Mouse (Mus musculus) cerebellum, adult 2 months (tissue): ENCODE measurements around the gene Pex5. TPM values are rescaled to one million over a fixed set of nuclear protein-coding genes. Genes with fewer than 3 reads are reported as not detected.
"Not testable (repeated sequence)": the region's sequence is repeated elsewhere in the genome, so short reads cannot be mapped to it uniquely, and the experiment has no call there.

Source experiments
- DNase-seq, 2 experiments: peaks; one replicate each; pipeline ENCODE4 v3.0.0; 2021
- H3K27ac ChIP-seq: fragments of 200-500 bp; 2 replicates; pipeline ENCODE4 v1.5.1; 2012; ENCODE audit warnings: low read length, control low read depth, inconsistent platforms; ENCODE audit not compliant: insufficient read depth
- H3K27me3 ChIP-seq: fragments of 200-500 bp; 2 replicates; pipeline ENCODE4 v1.6.1; 2012; ENCODE audit warnings: inconsistent platforms, mild to moderate bottlenecking, low read length, moderate library complexity; ENCODE audit not compliant: control insufficient read depth, insufficient read depth
- H3K4me1 ChIP-seq: fragments of 200-500 bp; 2 replicates; pipeline ENCODE4 v1.6.1; 2011; ENCODE audit warnings: low read length; ENCODE audit not compliant: control insufficient read depth, insufficient read depth
- H3K4me3 ChIP-seq: fragments of 200-500 bp; replicated peaks from 2 replicates; pipeline ENCODE3; 2011; ENCODE audit warnings: mild to moderate bottlenecking, low read depth, low read length, control low read depth; ENCODE audit not compliant: insufficient read depth
- CTCF ChIP-seq: fragments of 200-500 bp; IDR thresholded peaks from 2 replicates; pipeline ENCODE4 v1.5.1; 2011; ENCODE audit warnings: low read depth, mild to moderate bottlenecking, control low read depth, low read length, moderate library complexity, borderline replicate concordance; ENCODE audit not compliant: insufficient read depth
- POLR2A ChIP-seq: fragments of 200-500 bp; IDR thresholded peaks from 2 replicates; pipeline ENCODE4 v1.6.1; 2011; ENCODE audit warnings: low read length, control low read depth, borderline replicate concordance; ENCODE audit not compliant: insufficient read depth
- WGBS: fragments of 180-500 bp; shearing (Covaris S2); methylation state at CpG from one replicate; pipeline ENCODE4 v1.1.7; 2018; 5-methylcytosine and 5-hydroxymethylcytosine counted together
- polyA plus RNA-seq: library from polyadenylated mRNA; depleted of rRNA; stranded (reverse); fragments of >200 nt; gene quantifications from 2 replicates; pipeline ENCODE4 v1.2.3, GENCODE M21; 2012

Pex5 gene
- polyA plus RNA-seq, 1 experiment: 57.1 TPM

DNA sequence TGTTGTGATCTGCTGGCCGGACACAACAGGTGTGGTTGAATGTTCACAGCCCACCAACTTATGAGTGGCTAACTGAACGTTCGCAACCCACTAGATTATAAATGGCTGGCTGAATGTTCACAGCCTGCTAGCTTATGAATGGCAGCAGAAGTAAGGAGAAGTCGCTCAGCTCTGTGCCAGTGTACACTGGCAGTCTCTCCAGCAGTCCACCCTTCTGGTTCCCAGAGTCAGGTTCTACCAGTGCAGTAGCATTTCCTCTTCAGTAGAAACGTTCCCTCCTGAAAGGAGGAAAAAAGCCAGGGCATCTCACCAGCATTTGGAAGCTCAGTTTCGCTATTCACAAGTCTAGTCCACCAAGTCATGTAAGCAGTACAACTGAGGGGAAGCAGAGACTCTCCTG, 10.7 kb upstream of the Pex5 start:
- no peak for TF ChIP-seq CTCF
- no peak for TF ChIP-seq POLR2A
- WGBS: 78% methylated on average over 6 of the region's 6 CpGs

DNA sequence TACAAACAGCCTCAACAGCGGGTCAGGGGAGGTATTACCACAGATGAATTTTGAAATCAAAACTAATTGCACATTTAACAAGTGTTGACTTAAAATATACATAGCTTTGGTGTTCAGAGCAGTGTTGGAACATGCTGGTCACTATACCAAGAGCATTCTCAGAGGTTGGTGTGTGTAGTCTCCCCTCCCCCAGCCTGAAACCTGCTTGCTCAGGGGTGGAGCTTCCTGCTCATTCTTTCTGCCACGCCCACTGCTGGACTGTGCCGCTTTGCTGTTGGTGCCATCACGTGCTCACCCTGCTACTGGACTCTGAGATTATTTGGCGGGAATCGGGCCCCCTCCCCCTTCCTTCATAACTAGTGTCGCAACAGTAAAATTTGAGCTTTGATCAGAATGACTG, 10.2 kb upstream of the Pex5 start:
- H3K27me3 ChIP-seq, DNase-seq, H3K27ac ChIP-seq, H3K4me1 ChIP-seq, H3K4me3 ChIP-seq: not testable (repeated sequence)
- 74% methylated on average over 7 of the region's 7 CpGs for WGBS

More for the DNA sequence above, 10.7 kb upstream of the Pex5 start:
- H3K27me3 ChIP-seq: no peaks in the 10 kb centered on the region
- DNase-seq: no peak
- H3K4me1 ChIP-seq: peaks cover 3% of the 10 kb centered on the region
- H3K4me3 ChIP-seq: no peak overlapping the region
- H3K27ac ChIP-seq: no peak overlapping the region

DNA sequence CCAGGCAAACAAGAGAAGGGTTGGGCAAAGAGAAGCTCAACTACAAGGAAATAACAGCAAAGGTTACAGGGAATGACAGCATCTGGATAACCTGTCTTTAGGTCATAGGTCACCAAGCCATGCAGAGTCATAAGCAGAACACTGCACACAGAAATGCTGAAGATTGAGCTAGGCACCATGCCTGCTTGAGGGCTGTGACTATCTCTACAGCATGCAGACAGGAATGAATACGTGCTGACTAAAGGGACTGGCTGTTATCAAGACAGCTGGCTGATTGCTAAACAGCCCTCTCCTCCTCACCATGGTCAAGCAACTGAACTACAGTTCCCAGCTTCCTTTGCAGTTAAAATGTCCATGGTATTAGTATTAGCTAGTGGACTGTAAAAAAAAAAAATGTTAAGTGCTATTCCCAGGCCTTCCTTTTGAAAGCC, 9.2 kb upstream of the Pex5 start:
- H3K4me1 ChIP-seq: peaks cover 3% of the 10 kb centered on the region
- DNase-seq: no peak
- H3K27ac ChIP-seq: no peak overlapping the region
- no peak overlapping the region for H3K4me3 ChIP-seq
- no peak for TF ChIP-seq CTCF
- WGBS: 73% methylated on average over 1 of the region's 1 CpGs
- no peaks in the 10 kb centered on the region for H3K27me3 ChIP-seq

DNA sequence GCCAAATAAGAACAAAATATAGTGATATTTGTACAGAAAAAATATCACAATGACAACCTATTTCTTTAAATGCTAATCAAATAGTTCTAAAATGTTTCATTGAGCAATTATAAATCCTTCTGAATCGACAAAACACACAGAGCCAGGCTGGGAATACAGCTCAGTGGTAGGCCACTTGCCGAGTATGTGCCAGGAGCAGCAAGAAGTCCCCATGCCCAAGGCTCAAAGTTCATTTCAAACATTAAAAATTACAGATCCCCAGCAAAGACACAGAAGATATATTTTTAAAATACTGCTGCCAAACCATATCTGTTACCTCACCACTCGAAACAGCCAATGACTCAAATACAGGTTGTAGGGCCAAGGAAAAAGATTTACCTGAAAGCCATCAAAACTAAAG, 3.8 kb upstream of the Pex5 start:
- 92% methylated on average over 3 of the region's 3 CpGs for WGBS
- Histone ChIP-seq H3K27me3 (no peaks in the 10 kb centered on the region), H3K27ac (no peak overlapping the region), H3K4me1 (peaks cover 3% of the 10 kb centered on the region; the same call in 1 of the 2 replicates), H3K4me3 (no peak overlapping the region)
- DNase-seq: no peak
- TF ChIP-seq POLR2A (no peak), CTCF (no peak)

DNA sequence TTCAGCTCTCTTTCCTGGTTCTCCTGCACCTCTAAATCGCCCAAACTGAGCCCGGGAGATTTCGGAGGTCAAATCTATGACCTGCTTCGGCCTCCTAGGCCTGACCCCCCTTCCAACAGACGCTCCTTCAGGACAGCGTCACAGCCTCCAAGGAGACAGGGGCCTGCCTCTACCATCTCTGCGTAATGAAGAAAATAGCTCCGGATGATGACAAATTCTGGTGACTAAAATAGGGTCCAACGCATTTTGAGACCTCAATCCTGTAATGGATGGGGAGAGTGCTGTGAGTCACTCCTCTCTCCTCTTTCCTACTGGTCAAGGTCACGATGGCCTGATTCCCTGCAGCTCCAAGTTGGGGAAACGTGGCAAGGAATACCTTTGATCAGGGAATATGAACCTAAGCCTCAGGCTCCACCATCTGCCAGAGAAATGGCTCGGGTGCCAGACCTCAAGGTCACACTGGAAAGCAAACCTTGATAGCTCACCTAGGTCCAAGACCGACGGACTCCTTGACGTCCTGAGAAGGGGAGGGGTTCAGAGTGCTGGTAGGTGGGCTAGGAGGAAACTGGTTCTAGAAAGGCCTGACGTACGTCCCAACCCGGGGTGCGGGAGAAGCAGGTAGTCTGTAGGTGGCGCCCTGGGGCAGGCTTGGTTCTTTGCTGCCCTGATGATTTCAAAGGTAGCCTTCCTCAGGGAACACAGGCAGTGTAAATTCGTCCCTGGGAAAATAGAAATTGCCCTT, 651 bp upstream of the Pex5 start:
- Histone ChIP-seq H3K27ac (peak overlapping the region; percentile 82), H3K4me3 (peak overlapping the region; percentile 69), H3K27me3 (no peaks in the 10 kb centered on the region), H3K4me1 (peaks cover 3% of the 10 kb centered on the region; the same call in 1 of the 2 replicates)
- peak; percentile 91 to 94 for DNase-seq
- under 1% methylated on average over 21 of the region's 21 CpGs for WGBS
- TF ChIP-seq CTCF: peak; percentile 82
- no peak for TF ChIP-seq POLR2A

DNA sequence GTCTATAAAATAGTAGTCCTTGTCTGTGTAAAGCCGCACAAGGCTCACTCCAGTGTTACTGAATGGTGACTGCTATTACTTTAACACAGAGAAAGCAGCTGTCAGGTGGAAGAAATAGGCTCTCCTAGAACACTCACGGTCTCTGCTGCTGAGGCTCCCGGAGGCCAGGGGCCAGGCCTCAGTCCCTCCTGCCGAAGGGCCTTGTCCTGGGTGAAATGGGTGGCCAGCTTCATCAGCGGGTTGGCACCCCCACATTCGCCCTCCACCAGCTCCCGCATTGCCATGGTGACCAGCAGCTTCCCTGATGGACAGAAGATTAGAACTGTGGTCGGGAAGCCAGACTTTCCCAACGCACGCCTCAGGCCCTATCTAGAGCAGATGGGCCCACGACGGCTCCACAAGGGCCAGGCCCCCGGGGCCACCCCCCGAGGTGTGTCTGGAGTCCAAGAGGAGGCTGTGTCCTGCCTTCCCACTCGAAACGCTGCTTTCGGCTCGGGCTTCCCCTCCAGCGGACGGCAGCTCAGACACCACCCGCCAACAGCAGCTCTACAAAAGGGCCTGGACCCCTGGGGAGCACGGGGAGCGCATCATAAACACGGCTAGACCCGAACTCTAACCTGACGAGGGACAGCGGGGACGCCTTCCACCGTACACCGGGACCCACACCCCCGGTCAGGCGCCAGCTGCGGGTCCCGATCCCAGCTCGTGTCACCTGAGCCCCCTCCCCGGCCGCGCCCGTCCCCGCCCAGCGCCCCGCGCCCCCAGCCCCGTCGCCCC, 529 bp downstream of the Pex5 start:
- Histone ChIP-seq H3K27ac (peak overlapping the region; percentile 20; the same call in 1 of the 2 replicates), H3K4me3 (peak overlapping the region; percentile 69), H3K4me1 (peaks cover 3% of the 10 kb centered on the region; the same call in 1 of the 2 replicates), H3K27me3 (no peaks in the 10 kb centered on the region)
- under 1% methylated on average over 45 of the region's 45 CpGs for WGBS
- TF ChIP-seq CTCF: no peak
- no peak for TF ChIP-seq POLR2A
- DNase-seq: peak; percentile 65 to 66

DNA sequence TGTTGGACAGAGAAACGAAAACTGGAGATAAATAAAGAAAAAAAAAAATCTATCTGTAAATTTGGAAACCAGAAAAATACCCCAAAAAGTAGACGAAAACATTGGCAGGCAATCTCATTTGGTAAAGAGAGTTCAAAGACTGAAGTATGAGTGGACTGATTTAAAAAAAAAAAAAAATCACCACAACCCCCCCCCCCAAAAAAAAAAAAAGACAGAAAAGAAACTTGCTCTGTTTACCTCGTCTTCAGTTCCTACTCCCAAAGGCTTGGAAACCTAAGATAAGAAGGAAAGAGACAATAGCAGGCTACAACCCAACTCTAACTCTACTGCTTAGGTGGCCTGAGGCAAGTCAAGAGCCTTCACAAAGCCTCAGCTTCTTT, 1.1 kb downstream of the Pex5 start:
- H3K4me1 ChIP-seq: peaks cover 3% of the 10 kb centered on the region; the same call in 1 of the 2 replicates
- no peak for DNase-seq
- TF ChIP-seq CTCF (no peak), POLR2A (no peak)
- WGBS: 54% methylated on average over 3 of the region's 3 CpGs
- H3K27ac ChIP-seq: no peak overlapping the region
- peak overlapping the region; percentile 69 for H3K4me3 ChIP-seq
- H3K27me3 ChIP-seq: no peaks in the 10 kb centered on the region

DNA sequence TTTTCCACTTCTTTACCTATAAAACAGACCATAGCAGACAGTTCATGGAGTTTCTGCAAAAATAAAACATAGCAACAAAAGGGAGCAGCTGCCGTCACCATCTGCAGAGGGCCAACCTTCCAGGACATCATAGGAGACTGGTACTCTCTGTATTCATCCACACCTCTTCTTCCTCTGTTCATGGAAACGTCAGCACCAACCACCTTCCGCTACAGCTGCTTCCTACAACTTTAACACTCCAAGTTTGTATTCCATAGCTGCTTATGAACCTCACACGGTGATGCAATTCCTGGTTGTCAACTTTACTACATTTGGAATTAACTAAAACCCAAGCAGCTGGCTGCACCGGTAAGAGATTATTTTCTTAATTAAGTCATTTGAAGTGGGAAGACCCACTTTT, 6.5 kb downstream of the Pex5 start:
- Histone ChIP-seq H3K4me3 (no peak overlapping the region), H3K4me1 (no peaks in the 10 kb centered on the region; the same call in 1 of the 2 replicates), H3K27ac (no peak overlapping the region), H3K27me3 (no peaks in the 10 kb centered on the region)
- DNase-seq: no peak
- 87% methylated on average over 5 of the region's 5 CpGs for WGBS
- TF ChIP-seq CTCF (no peak), POLR2A (no peak)
